Mouse (Mus musculus) stomach, postnatal 0 days (tissue): ENCODE measurements around the gene Fam173b. TPM values are rescaled to one million over a fixed set of nuclear protein-coding genes. Genes with fewer than 3 reads are reported as not detected.
A peak's percentile ranks its signal among the peaks of the same experiment; 100 is the strongest.

Experiments used
- ATAC-seq: fragments of 200-750 bp; cut with Nextera tagmentation; 2 replicates; pipeline ENCODE4 v1.8.0; 2017; ENCODE audit not compliant: low FRiP score, low TSS enrichment
- DNase-seq: peaks from one replicate; pipeline ENCODE4 v3.0.0-alpha.2; 2016; ENCODE audit warnings: low spot score
- H3K27ac ChIP-seq: fragments of 300-500 bp; sonication (generic); replicated peaks from 2 replicates; pipeline ENCODE4 v1.5.1; 2014; ENCODE audit warnings: mild to moderate bottlenecking, control low read depth
- H3K27me3 ChIP-seq: fragments of 300-500 bp; sonication (generic); 2 replicates; pipeline ENCODE4 v1.6.1; 2014; ENCODE audit warnings: low read length; ENCODE audit not compliant: control insufficient read depth, insufficient read depth
- H3K36me3 ChIP-seq: fragments of 300-500 bp; sonication (generic); 2 replicates; pipeline ENCODE4 v1.6.1; 2014; ENCODE audit warnings: low read length, mixed read lengths; ENCODE audit not compliant: control insufficient read depth, insufficient read depth
- H3K4me1 ChIP-seq: fragments of 300-500 bp; sonication (generic); replicated peaks from 2 replicates; pipeline ENCODE4 v1.6.1; 2014; ENCODE audit warnings: antibody characterized with exemption; ENCODE audit not compliant: control insufficient read depth, insufficient read depth
- H3K4me2 ChIP-seq: fragments of 300-500 bp; sonication (generic); replicated peaks from 2 replicates; pipeline ENCODE4 v1.6.1; 2014; ENCODE audit warnings: low read depth, mild to moderate bottlenecking, control low read depth, moderate library complexity
- H3K4me3 ChIP-seq: fragments of 300-500 bp; sonication (generic); 2 replicates; pipeline ENCODE4 v1.5.1; 2014; ENCODE audit warnings: low read depth, low read length, control low read depth
- H3K9ac ChIP-seq: fragments of 300-500 bp; sonication (generic); 2 replicates; pipeline ENCODE4 v1.6.1; 2014; ENCODE audit warnings: mild to moderate bottlenecking, low read length, control low read depth, mixed read lengths
- H3K9me3 ChIP-seq: fragments of 300-500 bp; sonication (generic); 2 replicates; pipeline ENCODE4 v1.6.1; 2016; ENCODE audit warnings: low read length; ENCODE audit not compliant: control insufficient read depth
- CTCF ChIP-seq: IDR thresholded peaks from 2 replicates; pipeline ENCODE4 v1.5.1; 2016; ENCODE audit warnings: antibody characterized with exemption, low read depth, mild to moderate bottlenecking, moderate library complexity
- EP300 ChIP-seq: optimal IDR thresholded peaks from 2 replicates; pipeline ENCODE3; 2016; ENCODE audit warnings: antibody characterized with exemption
- WGBS: fragments of 180-500 bp; shearing (Covaris S2); extraction: QIAGEN DNeasy Blood & Tissue Kit; methylation state at CpG from one replicate; pipeline ENCODE4 v1.1.7; 2014; 5-methylcytosine and 5-hydroxymethylcytosine counted together
- polyA plus RNA-seq: library from polyadenylated mRNA; unstranded; fragments of >200 nt; fragmentation: Nextera tagmentation; extraction: Ambion mirVana; gene quantifications from 2 replicates; pipeline ENCODE4 v1.2.1, GENCODE M21; 2015

The Fam173b gene
- polyA plus RNA-seq, 1 experiment from 2014 or later, result 10.4 TPM

DNA sequence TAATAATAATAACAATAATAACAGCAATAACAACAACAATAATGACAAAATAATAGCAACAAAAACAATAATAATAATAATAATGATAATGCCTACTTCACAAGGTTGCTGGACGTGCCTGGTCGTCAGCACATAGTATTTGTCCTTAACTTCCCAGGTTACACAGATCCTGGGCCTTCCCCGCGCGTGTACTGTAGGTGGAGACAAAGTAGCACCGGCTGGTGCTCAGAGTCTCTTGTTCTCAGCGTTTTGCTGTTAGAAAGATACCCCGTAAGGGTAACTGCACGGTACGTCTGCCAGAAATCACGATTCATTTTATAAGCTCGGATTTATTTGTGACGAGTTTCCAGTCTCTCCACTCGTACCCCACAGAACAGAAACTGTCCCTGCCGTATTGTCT lies 774 bp downstream of the Fam173b start:
- 1% methylated on average over 15 of the region's 15 CpGs for WGBS
- peak; percentile 66 for DNase-seq

DNA sequence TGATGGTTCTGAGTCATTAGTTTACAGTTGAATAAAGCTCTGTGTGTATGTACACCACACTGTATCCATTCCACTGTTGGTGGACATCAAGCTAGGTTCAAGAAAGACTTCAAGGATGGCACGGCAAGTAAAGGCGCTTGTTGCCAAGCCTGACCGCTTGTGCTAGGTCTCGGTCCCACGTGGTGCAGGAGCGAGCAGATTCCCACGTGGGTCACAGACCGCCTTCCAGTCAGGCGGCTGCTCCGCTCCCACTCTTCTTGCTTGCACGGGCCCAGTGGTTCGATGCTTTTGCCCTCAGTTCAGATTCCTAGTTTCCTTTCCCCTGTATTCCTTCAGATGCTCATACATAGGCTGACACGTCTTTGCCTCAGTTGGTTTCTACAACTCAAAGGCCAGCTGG lies 1.5 kb downstream of the Fam173b start:
- 86% methylated on average over 13 of the region's 13 CpGs for WGBS

More for the DNA sequence above, 774 bp downstream of the Fam173b start:
- Histone ChIP-seq H3K9me3 (no peaks in the 10 kb centered on the region), H3K4me3 (peak overlapping the region; percentile 84), H3K9ac (peak overlapping the region; percentile 82), H3K27ac (peak overlapping the region; percentile 91), H3K4me2 (peak overlapping the region; percentile 93), H3K27me3 (no peaks in the 10 kb centered on the region), H3K36me3 (peaks cover 2% of the 10 kb centered on the region; the same call in 1 of the 2 replicates), H3K4me1 (peaks cover 11% of the 10 kb centered on the region; the same call in 1 of the 2 replicates)
- ATAC-seq, result peak; percentile 62
- no peak for TF ChIP-seq EP300
- TF ChIP-seq CTCF, result peak; percentile 78

DNA sequence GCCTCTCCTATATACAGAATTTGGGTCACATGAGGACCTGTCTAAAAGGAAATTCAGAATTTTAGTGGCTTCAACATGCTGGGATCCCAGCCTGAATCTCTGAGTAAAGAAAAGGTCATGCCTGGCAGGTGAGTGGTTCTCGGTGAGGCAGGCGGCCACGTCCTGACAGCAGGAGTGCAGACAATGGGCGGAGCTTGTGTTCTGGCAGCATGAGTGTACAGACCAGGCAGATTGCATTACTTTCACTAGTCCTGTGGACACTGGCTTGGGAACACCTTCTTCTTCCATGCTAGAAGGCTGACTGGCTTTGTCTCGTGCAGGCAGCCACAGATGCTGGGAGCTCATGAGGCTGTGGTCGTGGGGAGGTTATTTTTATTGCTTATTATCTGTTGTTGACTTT lies 5.2 kb downstream of the Fam173b start:
- WGBS, result 53% methylated on average over 6 of the region's 6 CpGs
- TF ChIP-seq CTCF (no peak), EP300 (no peak)

More for the DNA sequence above, 1.5 kb downstream of the Fam173b start:
- Histone ChIP-seq H3K4me1 (peaks cover 11% of the 10 kb centered on the region; the same call in 1 of the 2 replicates), H3K27me3 (no peaks in the 10 kb centered on the region), H3K9ac (peak overlapping the region; percentile 82; the same call in 1 of the 2 replicates), H3K36me3 (no peaks in the 10 kb centered on the region), H3K4me2 (peak overlapping the region; percentile 93; the same call in 1 of the 2 replicates), H3K9me3 (no peaks in the 10 kb centered on the region), H3K4me3 (no peak overlapping the region), H3K27ac (no peak overlapping the region)
- TF ChIP-seq EP300 (no peak), CTCF (no peak)
- DNase-seq (no peak), ATAC-seq (no peak)

DNA sequence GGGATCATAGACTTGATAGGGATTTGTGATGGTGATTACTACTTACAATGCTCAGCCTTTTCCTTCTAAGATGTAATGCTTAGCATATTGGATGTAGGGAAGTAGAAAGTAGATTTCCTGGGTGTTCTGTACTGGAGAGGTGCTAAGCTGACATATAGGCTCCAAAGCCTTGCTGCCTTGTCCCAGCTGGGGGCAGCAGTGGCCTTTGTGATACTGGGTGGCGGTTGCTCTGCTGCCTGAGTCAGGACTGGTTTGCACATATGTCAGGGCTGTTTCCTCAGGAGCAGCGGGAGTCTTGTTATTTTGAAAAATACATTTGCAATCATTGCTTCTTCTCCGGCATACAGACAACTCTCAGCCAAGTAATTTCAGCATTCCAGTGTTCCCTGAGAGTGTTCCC lies 9.4 kb downstream of the Fam173b start:
- Histone ChIP-seq H3K27me3 (no peaks in the 10 kb centered on the region), H3K27ac (no peak overlapping the region), H3K9me3 (no peaks in the 10 kb centered on the region), H3K4me1 (no peaks in the 10 kb centered on the region), H3K9ac (no peak overlapping the region), H3K4me3 (no peak overlapping the region), H3K4me2 (no peak overlapping the region), H3K36me3 (no peaks in the 10 kb centered on the region)
- peak; percentile 45 for DNase-seq
- ATAC-seq, result 0 out of 2 replicates have a peak, but pooled peaks have one; percentile 61
- WGBS, result 63% methylated on average over 3 of the region's 3 CpGs
- TF ChIP-seq EP300 (no peak), CTCF (peak; percentile 71)

More for the DNA sequence above, 5.2 kb downstream of the Fam173b start:
- no peaks in the 10 kb centered on the region for H3K9me3 ChIP-seq
- ATAC-seq, result peak; percentile 19; the same call in 1 of the 2 replicates
- peak; percentile 57 for DNase-seq
- no peak overlapping the region for H3K9ac ChIP-seq
- no peak overlapping the region for H3K27ac ChIP-seq
- no peak overlapping the region for H3K4me3 ChIP-seq
- H3K4me2 ChIP-seq, result no peak overlapping the region
- H3K36me3 ChIP-seq, result no peaks in the 10 kb centered on the region
- H3K27me3 ChIP-seq, result no peaks in the 10 kb centered on the region
- no peaks in the 10 kb centered on the region for H3K4me1 ChIP-seq

DNA sequence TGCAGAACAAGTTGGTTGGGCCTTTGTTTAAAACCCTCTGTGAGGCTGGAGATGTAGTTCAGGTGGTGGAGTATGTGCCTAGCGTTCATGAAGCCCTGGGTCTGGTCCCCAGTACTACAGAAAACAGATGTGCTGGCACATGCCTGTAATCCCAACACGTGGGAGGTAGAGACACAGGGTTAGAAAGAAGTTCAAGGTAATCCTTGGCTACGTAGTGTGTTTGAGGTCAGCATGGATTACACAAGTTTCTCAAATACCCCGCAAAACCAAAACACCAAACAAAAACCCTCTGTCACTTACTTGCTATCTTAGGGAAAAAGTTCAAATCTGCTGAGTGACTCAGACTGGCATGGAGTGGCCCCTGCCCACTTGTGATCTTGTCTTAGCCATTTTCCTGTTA lies 10.3 kb downstream of the Fam173b start:
- Histone ChIP-seq H3K4me1 (no peaks in the 10 kb centered on the region), H3K9ac (no peak overlapping the region), H3K27ac (no peak overlapping the region), H3K4me2 (no peak overlapping the region), H3K4me3 (no peak overlapping the region), H3K27me3 (no peaks in the 10 kb centered on the region), H3K36me3 (peaks cover under 1% of the 10 kb centered on the region; the same call in 1 of the 2 replicates), H3K9me3 (no peaks in the 10 kb centered on the region)
- ATAC-seq (no peak), DNase-seq (no peak)
- WGBS, result 89% methylated on average over 4 of the region's 4 CpGs
- TF ChIP-seq CTCF (no peak), EP300 (no peak)

DNA sequence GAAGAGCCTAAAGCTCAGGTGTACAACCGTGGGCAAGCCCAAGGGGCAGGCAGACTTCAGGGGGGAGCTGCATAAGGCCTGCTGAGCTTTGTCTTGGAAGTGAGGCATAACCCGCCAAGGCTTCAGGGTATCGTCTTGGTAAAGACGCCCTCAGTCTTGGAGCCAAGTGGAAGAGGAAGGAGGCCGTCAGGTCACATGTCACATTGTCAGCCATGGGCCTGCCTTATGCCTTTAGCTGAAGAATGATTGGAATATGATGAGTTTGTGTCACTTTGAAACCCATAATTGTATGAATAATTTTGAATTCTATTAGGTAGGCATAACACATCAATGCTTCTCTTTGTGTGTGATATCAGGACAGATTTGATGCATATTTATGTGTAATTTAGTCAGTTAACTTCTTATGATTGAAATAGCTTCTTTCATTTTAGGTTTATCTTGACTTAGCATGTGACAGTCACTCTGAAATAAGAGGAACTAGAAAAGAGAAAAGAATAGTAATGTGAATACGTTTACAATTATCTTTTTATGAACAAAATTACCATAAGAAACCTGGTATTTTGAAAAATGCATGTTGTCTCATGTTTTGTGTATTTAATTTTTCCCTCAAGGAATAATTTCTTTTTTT lies 12.3 kb downstream of the Fam173b start:
- H3K4me3 ChIP-seq, result no peak overlapping the region
- WGBS, result 84% methylated on average over 6 of the region's 6 CpGs

More for the DNA sequence above, 12.3 kb downstream of the Fam173b start:
- Histone ChIP-seq H3K27me3 (no peaks in the 10 kb centered on the region), H3K4me2 (no peak overlapping the region), H3K9me3 (no peaks in the 10 kb centered on the region), H3K9ac (no peak overlapping the region), H3K27ac (no peak overlapping the region), H3K4me1 (no peaks in the 10 kb centered on the region), H3K36me3 (peaks cover 2% of the 10 kb centered on the region; the same call in 1 of the 2 replicates)
- DNase-seq, result no peak
- no peak for TF ChIP-seq EP300
- no peak for TF ChIP-seq CTCF
- no peak for ATAC-seq
